Mouse (Mus musculus): Measurements from ENCODE around the gene Zbed6. TPM values are rescaled to one million over a fixed set of nuclear protein-coding genes. Genes with fewer than 3 reads are reported as not detected.
"Not testable (repeated sequence)": the region's sequence is repeated elsewhere in the genome, so short reads cannot be mapped to it uniquely, and the experiment has no call there.

Zbed6 gene
- 9.4 and 17.0 TPM in 2 replicates for total RNA-seq (2014; rRNA removed)
- polyA plus RNA-seq (2012; rRNA removed): 1.5 and 2.0 TPM in 2 replicates

DNA sequence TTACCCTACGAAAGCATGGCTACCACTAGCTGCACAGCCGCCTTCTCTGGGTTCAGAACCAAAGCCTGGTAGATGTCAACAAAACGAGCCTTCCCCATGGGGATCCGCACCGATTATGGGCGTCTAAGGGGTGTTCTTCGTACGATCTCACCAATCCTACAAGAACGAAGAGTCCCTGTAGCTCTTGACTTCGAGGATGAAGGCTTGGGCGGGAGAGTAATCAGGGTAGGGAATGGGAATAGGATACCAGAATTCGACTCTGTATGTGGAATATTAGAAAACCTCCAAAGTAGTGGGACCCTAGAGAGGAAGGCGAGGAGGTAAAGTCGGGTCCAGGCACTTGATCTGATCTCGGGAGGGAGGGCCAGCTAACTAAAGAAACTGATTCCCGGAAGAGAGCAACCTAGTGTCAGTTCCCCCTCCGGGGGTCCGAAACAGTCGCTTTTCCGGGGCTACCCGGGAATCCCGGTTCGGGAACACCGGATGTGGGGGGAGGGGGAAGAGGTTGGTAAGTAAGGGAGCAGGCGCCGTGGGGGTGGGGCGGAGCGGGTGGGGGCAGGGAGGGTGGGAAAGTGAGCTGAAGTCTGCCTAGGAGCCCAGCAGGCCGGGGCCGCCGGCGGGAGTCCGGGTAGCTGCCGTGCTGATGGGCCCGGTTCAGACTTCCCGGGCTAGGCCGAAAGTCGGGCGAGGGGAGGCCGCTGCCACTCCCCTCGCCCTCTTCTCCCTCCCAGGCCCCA, at the start of gene Zbed6:
Gene Zbed6, minus strand, starts transcription at position 420 of the 737 bp plus-strand sequence.
- Histone ChIP-seq H3K9ac (ENCODE audit: low read depth, low read length) (peak within 1 kb of the TSS; percentile 94), H3K4me3 (ENCODE audit: insufficient read depth, low read depth, low read length) (peak within 1 kb of the TSS; percentile 96), H3K27me3 (ENCODE audit: control insufficient read depth, insufficient read depth, low read length) (no peaks in the 10 kb centered on the region), H3K4me1 (ENCODE audit: control insufficient read depth, insufficient read depth, low read length) (peaks cover 20% of the 10 kb centered on the region), H3K27ac (replicated peaks; ENCODE audit: insufficient read depth, low read depth, low read length) (peak within 1 kb of the TSS; percentile 98), H3K79me2 (ENCODE audit: control insufficient read depth, insufficient read depth, low read length) (peaks cover 37% of the 10 kb centered on the region; the same call in 1 of the 2 replicates), H3K36me3 (ENCODE audit: control insufficient read depth, insufficient read depth, low read length) (peaks cover 26% of the 10 kb centered on the region)
- DNase-seq (ENCODE audit: extremely low read depth, low read depth, low spot score): peak; percentile 42
- WGBS: under 1% methylated on average over 41 of the region's 41 CpGs
- TF ChIP-seq CTCF (IDR thresholded peaks at IDR 0.05; ENCODE audit: low read depth, low read length): no peak
- TF ChIP-seq POLR2A (IDR thresholded peaks at IDR 0.05; ENCODE audit: extremely low read depth, insufficient read depth, low read length): no peak

DNA sequence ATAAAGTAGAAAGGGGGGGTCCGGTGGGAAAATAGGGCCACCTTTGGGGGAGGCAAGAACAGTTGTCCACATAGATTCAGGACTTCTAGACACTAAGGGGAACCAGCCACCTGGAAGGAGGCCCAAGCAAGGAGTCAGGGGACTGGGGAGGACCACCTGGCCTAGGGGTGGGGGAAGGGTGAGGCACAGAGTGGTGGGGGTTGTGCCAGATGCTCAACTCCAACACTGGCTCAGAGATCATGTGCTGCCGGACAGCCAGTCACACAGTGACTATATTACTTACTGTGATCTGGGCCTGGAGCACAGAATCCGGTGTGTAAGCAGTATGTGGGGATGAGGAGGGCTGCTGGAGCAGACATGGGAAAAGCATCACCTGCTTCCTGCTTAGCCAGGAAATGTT, 48.6 kb upstream of the Zbed6 start:
- Histone ChIP-seq H3K27ac (replicated peaks; ENCODE audit: insufficient read depth, low read depth, low read length) (no peak overlapping the region), H3K36me3 (ENCODE audit: control insufficient read depth, insufficient read depth, low read length) (no peaks in the 10 kb centered on the region), H3K27me3 (ENCODE audit: control insufficient read depth, insufficient read depth, low read length) (no peaks in the 10 kb centered on the region), H3K4me1 (ENCODE audit: control insufficient read depth, insufficient read depth, low read length) (peaks cover 10% of the 10 kb centered on the region), H3K79me2 (ENCODE audit: control insufficient read depth, insufficient read depth, low read length) (no peaks in the 10 kb centered on the region), H3K9ac (ENCODE audit: low read depth, low read length) (no peak overlapping the region), H3K4me3 (ENCODE audit: insufficient read depth, low read depth, low read length) (no peak overlapping the region)
- TF ChIP-seq POLR2A (IDR thresholded peaks at IDR 0.05; ENCODE audit: extremely low read depth, insufficient read depth, low read length): no peak
- no peak for TF ChIP-seq CTCF (IDR thresholded peaks at IDR 0.05; ENCODE audit: low read depth, low read length)
- 86% methylated on average over 3 of the region's 3 CpGs for WGBS
- no peak for DNase-seq (ENCODE audit: extremely low read depth, low read depth, low spot score)

DNA sequence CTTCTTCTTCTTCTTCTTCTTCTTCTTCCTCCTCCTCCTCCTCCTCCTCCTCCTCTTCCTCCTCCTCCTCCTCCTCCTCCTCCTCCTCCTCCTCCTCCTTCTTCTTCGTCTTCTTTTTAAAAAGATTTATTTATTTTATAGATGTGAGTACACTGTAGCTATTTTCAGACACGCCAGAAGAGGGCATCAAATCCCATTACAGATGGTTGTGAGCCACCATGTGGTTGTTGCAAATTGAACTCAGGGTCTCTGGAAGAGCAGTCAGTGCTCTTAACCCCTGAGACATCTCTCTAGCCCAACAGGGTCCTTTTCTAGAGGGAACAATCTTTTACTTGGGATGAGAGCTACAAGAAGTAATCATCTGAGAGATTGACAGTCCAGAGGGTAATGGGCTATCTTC, 41.1 kb upstream of the Zbed6 start:
- TF ChIP-seq CTCF (IDR thresholded peaks at IDR 0.05; ENCODE audit: low read depth, low read length): peak; percentile 56
- DNase-seq (ENCODE audit: extremely low read depth, low read depth, low spot score): peak; percentile 26
- 44% methylated on average over 1 of the region's 2 CpGs for WGBS

DNA sequence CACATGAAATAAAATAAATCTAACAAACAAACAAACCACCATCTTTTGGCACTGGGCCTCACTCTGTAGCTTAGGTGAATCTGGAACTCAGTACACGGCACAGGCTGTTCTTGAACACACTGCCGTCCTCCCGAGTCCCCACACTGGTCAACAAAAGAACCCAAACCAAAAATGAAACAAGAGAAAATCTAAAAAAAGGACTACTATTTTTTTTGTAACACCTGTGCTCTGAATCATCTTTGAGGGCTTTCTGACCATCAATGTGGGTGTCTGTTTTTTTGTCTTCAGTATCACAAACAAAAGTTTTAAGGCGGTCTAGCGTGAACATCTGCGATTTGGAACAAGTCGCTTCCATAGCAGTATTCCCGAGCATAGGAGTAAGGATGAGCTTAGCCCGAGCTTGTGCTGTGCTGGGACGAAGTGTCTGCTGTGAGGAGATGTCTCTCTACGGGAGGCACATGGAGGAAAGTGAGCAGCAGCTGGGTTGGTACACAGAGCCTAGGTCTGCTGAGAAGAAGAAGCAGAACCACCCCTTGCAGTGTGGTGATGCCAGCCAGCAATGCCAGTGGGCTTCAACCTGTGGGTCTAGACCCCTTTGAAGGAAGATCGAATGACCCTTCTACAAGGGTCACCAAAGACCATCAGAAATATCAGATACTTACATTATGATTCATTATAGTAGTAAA, 37.4 kb upstream of the Zbed6 start:
- H3K27ac ChIP-seq (replicated peaks; ENCODE audit: insufficient read depth, low read depth, low read length): no peak overlapping the region
- no peak overlapping the region for H3K9ac ChIP-seq (ENCODE audit: low read depth, low read length)
- TF ChIP-seq POLR2A (IDR thresholded peaks at IDR 0.05; ENCODE audit: extremely low read depth, insufficient read depth, low read length) (no peak), CTCF (IDR thresholded peaks at IDR 0.05; ENCODE audit: low read depth, low read length) (no peak)
- 97% methylated on average over 12 of the region's 12 CpGs for WGBS
- H3K4me3 ChIP-seq (ENCODE audit: insufficient read depth, low read depth, low read length): no peak overlapping the region
- peaks cover 25% of the 10 kb centered on the region for H3K4me1 ChIP-seq (ENCODE audit: control insufficient read depth, insufficient read depth, low read length)
- H3K79me2 ChIP-seq (ENCODE audit: control insufficient read depth, insufficient read depth, low read length): no peaks in the 10 kb centered on the region
- no peak for DNase-seq (ENCODE audit: extremely low read depth, low read depth, low spot score)
- H3K36me3 ChIP-seq (ENCODE audit: control insufficient read depth, insufficient read depth, low read length): no peaks in the 10 kb centered on the region
- no peaks in the 10 kb centered on the region for H3K27me3 ChIP-seq (ENCODE audit: control insufficient read depth, insufficient read depth, low read length)

More for the DNA sequence above, 41.1 kb upstream of the Zbed6 start:
- H3K27ac ChIP-seq (replicated peaks; ENCODE audit: insufficient read depth, low read depth, low read length); H3K9ac ChIP-seq (ENCODE audit: low read depth, low read length); H3K79me2 ChIP-seq (ENCODE audit: control insufficient read depth, insufficient read depth, low read length); H3K4me1 ChIP-seq (ENCODE audit: control insufficient read depth, insufficient read depth, low read length); H3K27me3 ChIP-seq (ENCODE audit: control insufficient read depth, insufficient read depth, low read length); H3K4me3 ChIP-seq (ENCODE audit: insufficient read depth, low read depth, low read length); H3K36me3 ChIP-seq (ENCODE audit: control insufficient read depth, insufficient read depth, low read length): not testable (repeated sequence)

DNA sequence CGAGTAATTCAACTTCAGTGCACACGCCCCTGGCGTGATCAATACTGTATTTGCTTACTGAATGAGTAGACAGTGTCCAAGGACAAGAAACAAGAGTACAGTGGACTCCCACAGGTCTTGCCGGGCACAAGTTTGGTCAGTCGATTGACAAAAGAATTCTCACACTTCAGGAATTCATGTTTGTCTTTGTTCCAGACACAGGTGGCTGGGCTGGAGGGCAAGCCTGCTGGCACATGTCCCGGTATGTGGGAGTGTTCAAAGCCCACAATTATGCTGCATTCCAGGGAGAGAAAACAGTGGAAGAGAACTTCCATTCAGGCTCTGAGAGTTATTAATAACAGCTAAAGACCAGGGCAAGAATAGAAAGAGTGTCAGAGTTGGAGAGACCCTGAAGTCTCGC, 35.2 kb upstream of the Zbed6 start:
- H3K27ac ChIP-seq (replicated peaks; ENCODE audit: insufficient read depth, low read depth, low read length): peak overlapping the region; percentile 50
- 19% methylated on average over 7 of the region's 7 CpGs for WGBS

DNA sequence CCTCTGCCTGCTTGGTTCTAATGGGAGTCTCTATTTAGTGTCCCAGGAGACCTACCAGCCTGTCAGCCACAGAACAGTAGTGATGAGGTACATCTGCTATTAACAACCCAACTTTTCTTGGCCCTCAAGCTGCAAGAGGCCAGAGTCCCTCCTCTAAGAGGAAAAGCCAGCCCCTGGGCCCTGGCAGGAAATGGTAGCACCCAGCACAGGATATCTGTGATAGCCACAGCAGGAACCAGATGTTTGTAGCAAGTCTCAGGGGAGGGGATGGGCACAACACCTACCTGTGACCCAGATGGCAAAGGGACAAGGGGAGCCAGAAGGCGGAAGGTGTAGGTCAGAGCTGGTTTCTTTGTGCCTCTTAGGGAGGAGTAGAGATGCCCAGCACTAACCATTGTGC, 34.2 kb upstream of the Zbed6 start:
- 55% methylated on average over 1 of the region's 1 CpGs for WGBS
- H3K27me3 ChIP-seq (ENCODE audit: control insufficient read depth, insufficient read depth, low read length): no peaks in the 10 kb centered on the region
- no peak overlapping the region for H3K9ac ChIP-seq (ENCODE audit: low read depth, low read length)
- H3K79me2 ChIP-seq (ENCODE audit: control insufficient read depth, insufficient read depth, low read length): no peaks in the 10 kb centered on the region
- peaks cover 26% of the 10 kb centered on the region for H3K4me1 ChIP-seq (ENCODE audit: control insufficient read depth, insufficient read depth, low read length)
- H3K27ac ChIP-seq (replicated peaks; ENCODE audit: insufficient read depth, low read depth, low read length): peak overlapping the region; percentile 86
- H3K4me3 ChIP-seq (ENCODE audit: insufficient read depth, low read depth, low read length): no peak overlapping the region
- H3K36me3 ChIP-seq (ENCODE audit: control insufficient read depth, insufficient read depth, low read length): no peaks in the 10 kb centered on the region
- TF ChIP-seq CTCF (IDR thresholded peaks at IDR 0.05; ENCODE audit: low read depth, low read length) (no peak), POLR2A (IDR thresholded peaks at IDR 0.05; ENCODE audit: extremely low read depth, insufficient read depth, low read length) (no peak)
- peak; percentile 15 for DNase-seq (ENCODE audit: extremely low read depth, low read depth, low spot score)

More for the DNA sequence above, 35.2 kb upstream of the Zbed6 start:
- H3K4me1 ChIP-seq (ENCODE audit: control insufficient read depth, insufficient read depth, low read length): peaks cover 26% of the 10 kb centered on the region
- no peaks in the 10 kb centered on the region for H3K27me3 ChIP-seq (ENCODE audit: control insufficient read depth, insufficient read depth, low read length)
- H3K36me3 ChIP-seq (ENCODE audit: control insufficient read depth, insufficient read depth, low read length): no peaks in the 10 kb centered on the region
- no peak for TF ChIP-seq CTCF (IDR thresholded peaks at IDR 0.05; ENCODE audit: low read depth, low read length)
- TF ChIP-seq POLR2A (IDR thresholded peaks at IDR 0.05; ENCODE audit: extremely low read depth, insufficient read depth, low read length): no peak
- H3K9ac ChIP-seq (ENCODE audit: low read depth, low read length): no peak overlapping the region
- no peak overlapping the region for H3K4me3 ChIP-seq (ENCODE audit: insufficient read depth, low read depth, low read length)
- DNase-seq (ENCODE audit: extremely low read depth, low read depth, low spot score): peak; percentile 79
- no peaks in the 10 kb centered on the region for H3K79me2 ChIP-seq (ENCODE audit: control insufficient read depth, insufficient read depth, low read length)

Data from liver, adult 2 months (tissue).